Mouse (Mus musculus): ENCODE results near the gene Disc1.
A peak's percentile ranks its signal among the peaks of the same experiment; 100 is the strongest.

Gene Disc1

DNA sequence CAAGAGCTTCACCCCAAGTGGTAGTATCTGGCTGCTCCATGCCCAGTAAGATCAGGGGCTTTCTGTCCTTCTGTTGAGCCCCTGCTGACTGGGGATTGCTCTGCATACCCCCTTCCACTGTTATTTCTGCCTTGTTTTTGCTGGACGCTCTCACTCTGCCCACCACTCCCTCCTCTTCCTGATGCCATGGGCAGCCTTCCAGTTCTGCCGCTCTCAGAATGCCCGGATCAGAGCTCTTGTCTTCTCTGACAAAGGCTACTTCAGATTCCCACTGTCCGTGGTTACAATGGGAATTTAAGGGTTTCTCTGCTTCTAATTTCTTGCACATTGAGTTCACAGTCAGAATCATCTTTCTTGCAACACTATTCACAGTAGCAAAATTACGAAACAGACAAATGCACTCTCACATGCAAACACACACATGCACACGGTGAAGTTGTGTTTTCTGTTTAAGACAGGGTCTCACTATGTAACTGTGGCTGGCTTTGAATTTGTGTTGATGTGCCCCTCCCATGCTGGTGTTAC, 214.2 kb downstream of the Disc1 start:
- peak; percentile 42 for DNase-seq (ENCODE audit: low spot score)

DNA sequence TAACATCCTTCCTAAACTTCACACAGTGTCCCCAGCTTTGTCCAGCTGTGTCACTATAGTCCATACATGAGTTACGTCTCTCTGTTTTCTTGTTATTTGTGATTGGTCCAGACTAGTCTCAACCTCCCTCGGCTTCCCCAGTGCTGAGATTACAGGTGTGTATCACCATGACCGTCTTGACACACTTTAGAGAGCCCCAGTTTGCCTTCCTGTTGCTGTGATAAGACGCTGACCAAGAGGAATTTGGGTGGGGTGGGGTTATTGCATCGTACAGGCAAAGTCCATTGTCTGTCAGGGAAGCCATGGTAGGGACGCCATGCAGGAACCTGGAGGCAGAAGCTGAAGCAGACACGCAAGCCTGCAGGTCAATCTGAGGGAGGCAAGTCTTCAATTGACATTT, 216.3 kb downstream of the Disc1 start:
- no peak for DNase-seq (ENCODE audit: low spot score)

DNA sequence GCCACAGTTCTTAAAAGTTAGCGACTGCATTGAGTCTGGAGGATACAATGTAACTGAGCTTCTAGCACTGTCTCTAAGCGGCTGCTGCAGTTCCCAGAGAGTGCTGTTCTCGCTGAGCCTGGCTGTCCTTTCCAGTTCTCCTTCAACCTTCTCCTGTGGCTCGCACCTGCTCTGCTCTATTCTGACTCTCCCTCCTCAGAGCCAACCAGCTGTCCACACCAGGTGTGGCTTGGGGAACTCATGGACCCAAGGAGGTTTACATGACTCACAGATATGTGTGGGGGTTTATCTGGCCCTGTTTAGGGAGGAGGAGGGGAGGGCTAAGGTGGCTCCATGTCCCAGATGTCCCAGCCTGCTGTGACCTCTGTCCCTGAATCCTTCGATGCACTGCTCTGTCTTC, 217.4 kb downstream of the Disc1 start:
- DNase-seq (ENCODE audit: low spot score): no peak

DNA sequence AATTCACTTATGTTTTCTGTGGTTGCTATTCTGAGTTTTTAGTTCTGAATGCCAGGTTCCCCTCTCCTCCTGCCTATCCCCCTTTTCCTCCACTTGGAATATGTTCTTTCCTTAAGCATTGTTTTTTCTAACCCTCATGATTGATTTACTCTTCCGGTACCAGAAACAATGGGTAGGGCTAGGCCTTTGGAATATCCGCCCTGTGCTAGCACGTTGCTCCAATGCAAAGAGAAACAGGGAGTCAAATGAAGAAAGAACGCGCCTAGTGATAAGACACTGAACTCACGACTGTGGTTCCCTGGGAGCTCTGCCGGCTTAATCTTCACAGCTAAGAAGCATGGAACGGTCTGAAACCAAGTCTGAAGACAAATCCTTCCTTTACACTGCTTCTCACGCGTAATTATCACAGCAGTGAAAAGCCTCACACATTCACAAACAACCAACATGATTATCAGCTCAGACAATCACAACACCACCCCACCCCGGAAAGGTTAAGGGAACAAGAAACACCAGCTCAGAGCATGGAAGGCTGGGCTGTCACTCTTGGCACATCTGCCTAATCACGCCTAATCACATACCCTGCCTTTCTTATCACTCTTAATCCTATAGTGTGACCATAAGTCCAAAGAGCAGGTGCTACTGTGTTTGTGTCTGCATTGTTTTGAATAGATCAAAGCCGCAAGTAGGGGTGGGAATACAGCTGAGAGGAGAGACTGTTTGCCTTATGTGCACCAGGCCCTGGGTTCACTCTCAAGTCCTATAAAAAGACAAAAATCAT, 218.3 kb downstream of the Disc1 start:
- no peak for DNase-seq (ENCODE audit: low spot score)

DNA sequence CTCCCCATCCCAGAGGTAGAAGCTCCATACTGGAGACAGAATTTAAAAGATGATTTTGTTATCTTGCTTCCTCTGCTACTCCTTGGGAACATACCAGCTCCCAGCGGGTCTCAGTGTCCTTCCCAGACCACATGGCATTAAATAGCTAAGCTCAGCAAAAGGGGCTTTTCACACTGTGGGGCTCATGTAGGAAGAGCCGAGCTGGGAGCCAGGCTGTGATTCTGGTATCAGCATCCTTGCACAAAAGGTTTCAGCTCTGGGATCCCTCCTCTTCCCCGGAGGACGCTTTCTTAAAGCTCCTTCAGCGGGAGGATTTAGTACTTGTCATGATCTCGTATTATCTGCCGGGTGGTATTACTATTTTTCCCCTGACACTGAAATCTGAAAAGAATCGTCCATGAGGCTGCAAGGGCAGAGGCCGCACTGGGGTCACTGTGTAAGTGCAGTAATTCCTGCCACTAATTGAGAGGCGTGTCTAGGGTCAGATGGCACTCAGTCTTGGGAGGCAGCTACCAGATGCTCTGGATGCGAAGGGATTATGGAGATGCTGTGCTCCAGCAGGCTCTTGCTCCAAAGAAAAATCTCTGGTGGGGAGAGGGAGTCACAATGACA, 223.2 kb downstream of the Disc1 start:
- DNase-seq (ENCODE audit: low spot score): no peak

DNA sequence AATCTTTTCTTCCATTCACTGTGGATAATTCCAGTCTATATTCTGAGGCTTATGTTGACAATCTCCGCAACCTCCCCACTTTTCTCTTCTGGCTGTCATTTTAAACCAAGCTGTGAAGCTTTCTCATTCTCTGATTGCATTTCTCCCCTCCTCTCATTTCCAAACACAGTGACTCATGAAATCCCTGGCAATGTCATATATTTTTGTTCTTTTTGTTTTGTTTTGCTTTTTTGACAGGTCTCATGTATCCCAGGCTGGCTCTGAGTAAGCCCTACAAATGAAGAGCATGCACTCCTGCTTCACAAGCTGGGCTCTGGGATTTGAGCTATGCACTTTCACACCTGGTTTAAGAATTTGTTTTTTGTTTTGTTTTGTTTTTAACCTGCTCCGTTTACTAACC, 225.2 kb downstream of the Disc1 start:
- DNase-seq (ENCODE audit: low spot score): peak; percentile 48

DNA sequence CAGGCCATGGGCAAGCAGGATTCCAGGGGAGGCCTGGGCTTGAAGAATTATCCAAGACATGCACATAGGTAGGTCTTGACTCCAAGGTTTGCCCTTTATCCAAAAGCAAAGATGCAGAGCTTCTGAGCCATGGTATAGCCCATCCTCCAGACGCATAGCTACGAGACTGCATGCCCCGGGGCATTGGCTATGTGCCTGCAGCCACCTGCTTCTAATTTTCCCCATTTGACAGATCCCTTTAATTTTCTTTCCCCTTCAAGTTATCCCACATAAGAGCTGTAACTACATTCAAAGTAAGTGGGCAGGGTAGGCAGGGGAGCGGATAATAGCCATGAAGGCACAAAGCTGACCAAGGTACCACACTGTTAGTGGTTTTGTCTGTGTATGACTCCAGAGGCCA, 225.9 kb downstream of the Disc1 start:
- no peak for DNase-seq (ENCODE audit: low spot score)

DNA sequence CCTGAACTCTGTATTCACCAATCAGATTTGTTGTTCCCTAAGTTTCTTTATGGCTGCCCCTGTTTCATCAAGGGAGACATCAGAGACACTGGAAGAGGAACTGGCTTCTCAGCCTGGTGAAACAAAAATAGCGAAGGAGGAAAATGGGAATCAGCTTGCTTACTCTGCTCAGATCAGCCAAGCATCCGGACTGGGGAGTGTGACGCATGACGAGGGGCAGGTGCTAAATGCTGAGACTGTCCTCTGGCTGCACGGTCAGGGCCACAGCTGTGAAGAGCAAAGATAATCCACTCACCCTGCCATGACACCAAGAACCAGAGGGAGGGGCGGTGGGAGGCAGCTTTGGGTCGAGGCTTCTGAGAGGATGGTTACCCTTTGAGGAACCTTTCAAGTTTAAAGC, 228.5 kb downstream of the Disc1 start:
- no peak for DNase-seq (ENCODE audit: low spot score)

DNA sequence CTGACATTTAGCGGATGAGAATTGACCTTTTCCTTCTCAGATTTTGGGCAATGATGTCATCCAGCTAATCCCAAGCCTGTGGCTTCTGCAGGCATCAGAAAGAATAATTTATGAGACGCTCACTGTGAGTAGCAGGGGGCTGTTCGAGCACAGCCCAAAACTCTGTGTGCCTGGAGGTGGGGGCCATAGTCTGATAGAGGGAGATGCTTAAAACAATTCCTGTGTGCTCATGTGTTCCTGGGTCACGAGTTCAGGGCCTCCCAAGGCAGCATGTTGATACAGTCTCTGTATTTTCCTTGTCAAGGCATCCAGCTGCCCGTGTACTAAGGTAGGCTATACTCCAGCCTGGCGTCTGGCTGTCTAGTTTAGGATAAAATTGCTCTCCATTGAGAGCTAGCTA, 229.5 kb downstream of the Disc1 start:
- no peak for DNase-seq (ENCODE audit: low spot score)

DNA sequence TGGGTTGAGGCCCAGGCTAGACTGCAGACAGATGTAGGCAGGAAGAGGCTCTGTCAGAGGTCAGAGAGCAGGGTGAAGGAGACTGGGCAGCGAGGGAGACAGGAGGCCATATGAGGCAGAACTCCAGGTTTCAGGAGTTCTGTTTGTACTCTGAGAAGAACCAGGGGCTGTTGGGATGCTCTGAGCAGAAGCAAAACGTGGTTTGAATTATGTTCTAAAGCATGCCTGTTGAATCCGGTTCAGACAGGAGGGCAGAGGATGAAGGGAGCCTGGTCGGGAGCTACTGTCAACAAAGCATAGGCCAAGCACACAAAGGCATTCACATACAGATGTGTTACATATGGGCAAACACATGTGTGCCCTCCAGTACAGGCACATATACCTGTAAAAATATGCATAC, 230.9 kb downstream of the Disc1 start:
- no peak for DNase-seq (ENCODE audit: low spot score)

DNA sequence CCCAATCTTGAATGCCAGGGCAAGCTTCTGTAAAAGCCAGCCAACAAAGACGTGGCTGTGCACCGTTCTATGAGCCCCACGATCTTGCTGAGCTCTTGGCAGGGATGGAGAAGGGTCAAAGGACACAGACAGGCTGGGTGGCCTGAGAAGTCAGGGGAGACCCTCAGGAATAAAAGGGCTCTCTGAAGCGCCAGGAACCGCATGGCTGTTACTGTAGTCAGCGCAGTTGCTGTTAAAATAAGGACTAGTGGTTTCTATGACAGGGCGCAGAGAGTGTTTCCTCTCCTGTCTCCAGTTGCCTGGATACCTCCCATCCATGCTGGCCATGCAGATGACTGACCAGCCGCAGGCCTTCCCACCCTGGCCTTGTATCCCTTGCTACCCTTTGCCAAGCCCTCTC, 231.4 kb downstream of the Disc1 start:
- DNase-seq (ENCODE audit: low spot score): no peak

DNA sequence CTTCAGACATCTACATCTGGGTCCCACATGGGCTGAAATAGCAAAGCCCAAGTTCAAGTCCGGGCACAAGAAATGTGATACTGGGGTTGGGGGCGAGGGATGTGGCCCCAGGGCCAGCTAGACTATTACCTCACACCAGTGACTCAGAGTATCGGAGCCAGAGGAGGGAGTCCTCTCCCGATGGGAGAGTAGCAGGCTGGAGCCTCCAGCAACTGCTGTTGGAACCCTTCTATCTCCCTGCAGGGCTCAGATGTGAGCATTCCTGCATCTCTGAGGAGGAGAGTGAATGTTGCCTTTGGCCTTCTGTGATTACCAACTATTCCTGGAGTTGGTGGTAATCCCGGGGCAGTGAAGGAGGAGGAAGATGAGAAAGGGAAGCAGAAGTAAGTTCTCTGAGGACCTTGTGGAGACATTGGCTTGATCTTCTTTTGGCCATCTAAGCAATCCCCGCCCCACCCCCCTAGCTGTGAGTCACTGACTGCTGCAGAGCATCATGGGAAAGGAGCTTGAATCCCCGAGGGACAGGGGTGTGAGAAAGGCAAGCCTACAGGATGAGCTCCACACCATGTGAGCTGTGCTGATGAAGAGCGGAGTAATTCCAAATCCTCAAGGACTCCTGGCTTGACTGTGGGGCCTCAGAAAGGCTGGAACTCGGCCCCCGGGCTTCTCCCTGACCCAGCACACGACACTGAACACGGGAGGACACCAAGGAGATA, 232.1 kb downstream of the Disc1 start:
- peak; percentile 93 for DNase-seq (ENCODE audit: low spot score)

DNA sequence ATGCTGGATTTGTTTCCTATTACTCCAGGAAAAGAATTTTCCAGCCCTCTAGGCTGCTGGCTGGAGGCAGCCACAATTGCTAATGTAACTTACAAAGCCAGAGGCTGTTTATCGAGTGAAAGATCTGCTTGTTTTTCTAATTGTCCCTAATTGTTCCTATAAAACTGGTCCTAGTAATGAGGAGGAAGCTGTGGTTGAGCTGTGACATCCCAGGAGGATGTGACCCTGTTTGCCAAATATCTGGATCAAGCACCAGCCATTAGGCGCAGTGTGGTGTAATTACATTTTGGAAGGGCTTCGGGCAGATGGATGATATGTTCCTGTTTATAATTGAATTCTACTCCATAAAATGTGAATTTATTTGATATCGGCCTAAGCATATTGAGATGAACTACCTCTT, 233.3 kb downstream of the Disc1 start:
- no peak for DNase-seq (ENCODE audit: low spot score)

DNA sequence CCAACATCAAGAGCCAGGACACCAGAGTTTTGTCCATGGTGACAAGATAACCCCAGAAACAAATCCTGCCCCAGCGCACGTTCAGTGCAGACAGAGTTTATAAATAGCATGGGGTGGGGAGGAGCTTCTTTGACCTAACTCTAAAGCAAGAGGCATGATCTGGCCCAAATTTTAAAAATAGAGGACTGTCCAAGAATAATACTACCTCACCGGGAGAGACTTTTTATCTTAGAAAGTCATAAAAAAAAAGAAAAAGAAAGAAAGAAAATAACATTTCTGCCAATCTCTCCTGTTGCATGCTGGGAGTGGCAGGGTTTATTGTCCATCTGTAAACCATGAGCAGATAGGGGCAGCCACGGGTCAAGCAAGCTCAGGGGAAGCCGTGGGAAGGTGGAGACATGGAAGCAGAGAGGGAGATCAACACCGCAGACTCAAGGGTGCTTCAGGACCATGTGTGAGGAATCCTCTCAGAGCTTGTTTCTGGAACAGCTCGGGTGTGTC, 233.9 kb downstream of the Disc1 start:
- DNase-seq (ENCODE audit: low spot score): peak; percentile 52

DNA sequence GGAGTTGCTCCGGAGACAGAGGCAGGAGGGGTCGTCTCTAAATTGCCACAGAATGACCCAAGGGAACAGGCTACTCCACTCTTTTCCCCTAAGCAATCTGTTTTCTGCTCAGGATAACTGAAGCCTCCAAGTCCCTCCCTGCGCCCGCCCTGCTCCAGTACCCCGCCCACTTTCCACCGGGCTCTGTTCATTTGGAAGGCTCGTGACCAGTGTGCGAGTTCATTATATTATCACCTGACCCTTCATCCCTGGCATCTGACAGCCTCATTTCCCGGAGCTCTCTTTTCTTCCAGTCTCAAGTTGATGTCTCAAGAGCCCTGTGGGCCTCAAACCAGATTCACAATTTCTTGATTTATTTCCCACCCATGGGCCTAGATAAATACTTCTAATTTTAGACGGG, 237.5 kb downstream of the Disc1 start:
- DNase-seq (ENCODE audit: low spot score): peak; percentile 29

DNA sequence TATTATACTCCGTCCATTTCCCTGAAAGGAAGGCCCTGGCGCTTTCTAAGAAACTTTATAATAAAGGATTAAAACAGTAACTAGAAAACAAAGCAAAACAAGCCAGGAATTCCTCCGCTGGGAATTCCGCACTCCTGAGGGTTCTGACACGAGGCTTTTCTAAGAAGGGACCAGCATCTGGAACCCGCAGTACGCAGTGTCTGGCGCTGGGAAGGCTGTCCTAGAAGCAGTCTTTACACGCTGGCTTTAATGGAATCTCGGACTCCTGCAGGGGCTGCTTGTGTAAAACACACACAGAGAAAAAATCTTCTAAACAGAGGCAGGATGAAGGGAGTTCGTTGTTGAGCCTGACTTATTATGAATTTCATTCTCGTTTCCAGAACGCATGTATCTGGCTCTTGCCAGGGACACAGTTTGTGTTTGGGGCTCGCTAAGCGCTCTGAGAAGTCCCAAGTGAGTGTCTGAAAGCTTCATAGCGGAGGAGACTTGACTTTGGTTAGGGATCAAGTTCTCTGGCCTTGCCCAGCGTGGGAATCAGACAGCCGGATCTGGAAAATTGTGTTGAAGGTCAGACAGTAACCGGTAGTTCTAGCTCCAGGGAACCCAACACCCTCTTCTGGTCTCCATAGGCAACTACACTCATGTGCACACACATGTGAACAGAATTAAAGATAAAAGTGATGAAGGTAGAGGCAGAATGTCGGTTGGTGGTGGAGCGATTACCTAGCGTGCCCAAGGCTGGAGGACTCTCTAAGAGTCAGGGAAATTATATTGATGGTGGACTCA, 238.1 kb downstream of the Disc1 start:
- DNase-seq (ENCODE audit: low spot score): peak; percentile 68

DNA sequence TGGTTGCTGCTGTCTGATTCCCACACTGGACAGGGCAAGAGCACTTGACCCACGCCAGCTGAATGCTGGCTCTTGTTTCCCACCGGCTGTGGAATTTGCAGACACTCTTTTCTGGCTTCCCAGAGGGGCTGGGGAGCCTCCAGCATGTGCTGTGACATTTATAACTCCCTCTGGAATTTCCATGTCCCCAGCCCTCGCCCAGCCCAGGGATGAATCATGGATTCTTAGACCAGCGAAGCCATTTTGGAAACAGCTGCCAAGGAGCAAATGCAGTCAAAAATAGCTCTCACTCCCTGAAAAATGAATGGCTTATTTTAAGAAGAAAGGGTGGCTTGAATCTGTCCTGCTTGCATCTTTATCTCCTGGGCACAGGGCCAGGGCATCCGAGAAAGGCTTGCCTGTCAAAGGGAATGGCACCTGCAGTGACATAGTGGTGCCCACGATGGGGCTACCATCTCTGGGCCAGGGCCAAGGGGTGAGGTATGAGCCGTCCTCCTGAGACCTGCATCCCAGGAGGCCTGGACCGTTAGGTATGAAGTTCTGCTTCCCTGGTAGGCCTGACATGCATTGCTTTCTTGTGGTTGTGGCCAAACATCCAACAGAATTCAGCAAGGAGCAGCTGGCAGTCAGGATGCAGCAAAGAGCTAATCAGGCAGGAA, 239.1 kb downstream of the Disc1 start:
- peak; percentile 82 for DNase-seq (ENCODE audit: low spot score)

DNA sequence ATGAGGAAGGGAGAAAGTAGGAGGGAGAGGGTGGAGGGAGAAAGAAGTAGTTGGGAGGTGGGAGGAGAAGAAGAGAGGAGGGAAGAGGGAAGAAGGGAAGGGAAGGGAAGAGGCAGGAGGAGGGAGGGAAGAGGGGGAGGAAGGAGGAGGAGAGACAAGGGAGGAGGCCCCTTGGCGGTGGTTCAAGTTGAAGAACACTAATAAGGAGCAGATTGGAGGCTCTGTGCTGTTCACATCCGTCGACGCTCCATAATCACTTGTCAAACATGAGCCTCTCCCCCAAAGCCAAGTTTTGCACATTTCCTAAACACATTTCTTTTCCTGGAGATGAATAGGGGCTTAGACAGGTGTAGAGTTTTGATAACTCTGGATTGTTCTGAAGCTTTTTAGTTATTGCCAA, 245.3 kb downstream of the Disc1 start:
- no peak for DNase-seq (ENCODE audit: low spot score)

DNA sequence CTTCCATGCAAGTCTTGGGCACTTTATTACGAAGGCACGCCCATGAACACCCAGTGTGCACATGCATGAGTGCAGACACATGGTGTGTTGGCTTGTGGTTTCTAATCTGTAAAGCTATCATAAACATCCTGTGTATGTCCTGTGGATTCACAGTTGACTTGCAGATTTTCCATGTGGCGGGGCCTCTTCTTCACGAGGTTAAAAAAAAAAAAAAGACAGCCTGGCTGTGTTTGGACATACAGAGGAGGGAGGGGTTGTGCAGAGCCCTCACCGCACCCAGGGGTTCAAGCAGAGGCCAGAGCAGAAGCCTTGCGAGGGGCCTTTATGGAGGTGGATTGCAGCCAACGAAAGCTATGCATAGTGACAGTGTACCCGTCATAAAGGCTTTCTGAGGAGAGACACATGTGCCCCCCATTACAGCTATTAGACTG, 248.0 kb downstream of the Disc1 start:
- no peak for DNase-seq (ENCODE audit: low spot score)

DNA sequence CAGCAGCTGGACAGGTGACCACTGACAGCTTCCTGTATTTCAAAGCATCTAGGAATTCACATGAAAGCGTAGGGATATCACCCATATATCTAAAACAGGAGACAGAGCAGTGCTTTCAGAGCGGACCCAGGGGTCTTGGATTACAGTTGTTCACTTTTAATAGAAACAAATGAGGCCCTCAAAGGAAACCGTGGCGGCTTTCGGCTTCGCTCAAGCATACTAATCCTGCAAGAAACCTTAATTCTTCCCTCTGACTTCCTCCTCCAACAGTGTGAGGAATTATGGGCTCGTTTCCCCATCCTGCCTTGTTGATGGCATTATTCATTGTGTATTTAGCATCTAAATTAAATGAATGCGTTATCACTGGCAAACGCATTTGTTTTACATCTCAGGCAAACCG, 252.7 kb downstream of the Disc1 start:
- DNase-seq (ENCODE audit: low spot score): no peak

DNA sequence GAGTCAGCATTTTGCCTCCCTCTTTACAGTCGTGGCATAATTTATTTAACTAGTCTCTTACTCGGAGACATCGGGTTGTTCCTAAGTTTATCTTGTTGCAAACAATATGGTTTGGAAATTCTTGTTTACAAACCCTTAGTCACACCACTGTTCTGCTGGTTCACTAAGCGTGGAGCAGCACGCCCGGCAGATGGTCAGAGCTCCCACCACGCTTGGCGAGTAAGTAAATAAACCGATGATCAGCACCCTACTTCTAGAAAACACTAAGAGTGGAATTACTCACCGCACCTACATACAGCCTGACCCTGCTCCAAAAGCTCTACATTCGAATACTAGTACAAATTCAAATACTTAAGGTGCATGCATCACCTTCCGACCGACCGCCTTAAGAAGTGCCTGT, 256.0 kb downstream of the Disc1 start:
- no peak for DNase-seq (ENCODE audit: low spot score)
